ENCODE assay signal across 19 mouse cellular contexts in the genomic region with DNA sequence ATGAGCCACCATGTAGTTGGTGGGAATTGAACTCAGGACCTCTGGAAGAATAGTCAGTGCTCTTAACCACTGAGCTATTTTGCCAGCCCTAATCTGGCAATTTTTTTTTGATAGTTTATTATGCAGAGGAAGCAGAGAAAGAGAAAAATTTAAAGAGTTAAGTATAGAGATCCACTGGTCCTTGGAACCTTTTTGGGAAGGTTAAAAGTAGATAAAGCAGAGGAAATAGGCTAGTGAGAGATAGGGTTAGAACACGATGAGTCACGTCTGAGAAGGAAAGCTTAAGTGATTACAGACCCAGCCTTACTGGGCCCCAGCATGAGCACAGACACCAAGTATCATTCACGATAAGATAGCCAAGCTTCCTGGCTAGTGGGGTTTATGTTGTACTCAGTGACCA. TPM values are rescaled to one million over a fixed set of nuclear protein-coding genes. Genes with fewer than 3 reads are reported as not detected.
DNase-seq lines count a peak whose midpoint lies in the region; ATAC-seq lines count a peak whose summit lies in the region.
"Had no signal": no experiment of that assay in that cellular context is flagged by ENCODE, and none has a peak within 500 bp of the region (broad histone marks: within the 10 kb centered on the region; RNA-seq: fewer than 3 reads in every experiment).

No protein-coding gene starts in this region.

- peak; percentile 84 for ATAC-seq in liver, embryonic 12.5 days
- ATAC-seq in hindbrain, embryonic 12.5 days (ENCODE audit: low FRiP score): no peak
- ATAC-seq: forebrain, embryonic 16.5 days; midbrain, embryonic 13.5 days had no signal

- H3K36me3 ChIP-seq in liver, embryonic 12.5 days: peaks cover 13% of the 10 kb centered on the region
- H3K36me3 ChIP-seq in hindbrain, embryonic 12.5 days: no peaks in the 10 kb centered on the region
- H3K36me3 ChIP-seq: lung, embryonic 15.5 days; midbrain, embryonic 13.5 days; neural tube, embryonic 12.5 days had no signal

- 14% methylated on average over 3 of the region's 3 CpGs for WGBS in liver, embryonic 12.5 days (ENCODE audit: insufficient replicate concordance)
- WGBS in hindbrain, embryonic 12.5 days: 71% methylated on average over 3 of the region's 3 CpGs

- no peaks in the 10 kb centered on the region for H3K27me3 ChIP-seq in liver, embryonic 12.5 days (replicated peaks)
- H3K27me3 ChIP-seq in hindbrain, embryonic 12.5 days: no peaks in the 10 kb centered on the region
- H3K27me3 ChIP-seq: lung, embryonic 15.5 days; midbrain, embryonic 13.5 days; neural tube, embryonic 12.5 days had no signal

- H3K4me1 ChIP-seq in liver, embryonic 12.5 days: peaks cover 67% of the 10 kb centered on the region
- peaks cover 24% of the 10 kb centered on the region for H3K4me1 ChIP-seq in hindbrain, embryonic 12.5 days

- peak overlapping the region; percentile 99; the same call in 1 of the 2 replicates for H3K9ac ChIP-seq in liver, embryonic 12.5 days
- no peak overlapping the region for H3K9ac ChIP-seq in hindbrain, embryonic 12.5 days
- H3K9ac ChIP-seq: lung, embryonic 15.5 days; midbrain, embryonic 13.5 days; neural tube, embryonic 12.5 days had no signal

- peak overlapping the region; percentile 91 for H3K4me2 ChIP-seq in liver, embryonic 12.5 days
- no peak overlapping the region for H3K4me2 ChIP-seq in hindbrain, embryonic 12.5 days (replicated peaks)
- H3K4me2 ChIP-seq: lung, embryonic 15.5 days; neural tube, embryonic 12.5 days had no signal

- H3K27ac ChIP-seq in liver, embryonic 12.5 days: peak overlapping the region; percentile 96
- no peak overlapping the region for H3K27ac ChIP-seq in hindbrain, embryonic 12.5 days
- H3K27ac ChIP-seq: hindbrain, embryonic 14.5 days; lung, embryonic 15.5 days; midbrain, embryonic 13.5 days; neural tube, embryonic 12.5 days had no signal

- no peaks in the 10 kb centered on the region for H3K9me3 ChIP-seq in liver, embryonic 12.5 days (replicated peaks)
- no peaks in the 10 kb centered on the region for H3K9me3 ChIP-seq in hindbrain, embryonic 12.5 days (replicated peaks)
- H3K9me3 ChIP-seq: lung, embryonic 15.5 days; midbrain, embryonic 13.5 days; neural tube, embryonic 12.5 days had no signal

- peak; percentile 73 for DNase-seq in heart, adult 11 months
- no peak for DNase-seq in heart, adult 8-10 months (ENCODE audit: low spot score)
- peak; percentile 85 for DNase-seq in 3T3-L1 (ENCODE audit: low read depth, low spot score)
- DNase-seq in c-Kit-positive CD71-positive TER-119-negative erythroid progenitor cells, embryonic 14.5 days (ENCODE audit: low read depth): peak; percentile 68
- DNase-seq in left cerebral cortex, adult 11 months (ENCODE audit: low spot score): no peak
- no peak for DNase-seq in cerebellum, postnatal 10 days
- DNase-seq: B cell, adult 2 months; cerebellum, postnatal 36 days; gastrocnemius, postnatal 14 days; left cerebral cortex, postnatal 4 days; retina, postnatal 1 day; thymus, adult 2 months had no signal

- peak overlapping the region; percentile 97 for H3K4me3 ChIP-seq in liver, embryonic 12.5 days
- no peak overlapping the region for H3K4me3 ChIP-seq in hindbrain, embryonic 12.5 days
- H3K4me3 ChIP-seq: lung, embryonic 15.5 days; midbrain, embryonic 13.5 days; neural tube, embryonic 12.5 days had no signal

RNA-seq across cellular contexts. Expression of a gene that starts 3.4 kb away (rescaled TPM):
- 10 to 100 TPM; 17.0 to 25.0 (median 20.9) TPM for total RNA-seq in heart, adult 8-10 months (2022)
- 13.3 and 13.5 TPM in 2 replicates for polyA plus RNA-seq in liver, embryonic 12.5 days (2016; fragmentation: Nextera tagmentation; extraction: Ambion mirVana)
- 14.7 and 16.2 TPM in 2 replicates for polyA plus RNA-seq in hindbrain, embryonic 12.5 days (2016; fragmentation: Nextera tagmentation; extraction: Ambion mirVana)

RNA-seq across cellular contexts. Expression of a gene that starts 40.8 kb away (rescaled TPM):
- 1 to 10 TPM; 1.8 to 2.7 (median 2.4) TPM for total RNA-seq in heart, adult 8-10 months (2022)
- polyA plus RNA-seq in liver, embryonic 12.5 days (2016; fragmentation: Nextera tagmentation; extraction: Ambion mirVana): 96.1 and 100 TPM in 2 replicates
- 90.8 and 92.2 TPM in 2 replicates for polyA plus RNA-seq in hindbrain, embryonic 12.5 days (2016; fragmentation: Nextera tagmentation; extraction: Ambion mirVana)

RNA-seq across cellular contexts. Expression of a gene that starts 48.1 kb away (rescaled TPM):
- total RNA-seq in heart, adult 8-10 months (2022): 100 to 1,000 TPM; 199 to 220 (median 209) TPM
- polyA plus RNA-seq in liver, embryonic 12.5 days (2016; fragmentation: Nextera tagmentation; extraction: Ambion mirVana): 47.0 and 48.6 TPM in 2 replicates
- polyA plus RNA-seq in hindbrain, embryonic 12.5 days (2016; fragmentation: Nextera tagmentation; extraction: Ambion mirVana): 88.6 and 88.9 TPM in 2 replicates

Comparison
In these comparisons a context has a peak if more than half of its experiments do, and no peak if none do; other contexts are left out.
1. DNase-seq: peak in heart, adult 11 months (single experiment), 3T3-L1 (single experiment) and c-Kit-positive CD71-positive TER-119-negative erythroid progenitor cells, embryonic 14.5 days (single experiment); none in heart, adult 8-10 months (single experiment), left cerebral cortex, adult 11 months (single experiment) and cerebellum, postnatal 10 days (0 of 2).